Mouse (Mus musculus): ENCODE measurements around the gene Gm19345. TPM values are rescaled to one million over a fixed set of nuclear protein-coding genes. Genes with fewer than 3 reads are reported as not detected.
A peak's percentile ranks its signal among the peaks of the same experiment; 100 is the strongest.

Gene Gm19345
- polyA plus RNA-seq, 1 experiment from 2014 or later = 0.28 TPM

- no peaks in the 10 kb centered on the region for H3K9me3 ChIP-seq
- ATAC-seq (ENCODE audit: insufficient number of reproducible peaks, insufficient read depth, low FRiP score, low TSS enrichment, low read depth) = no peak
- peaks cover 24% of the 10 kb centered on the region for H3K27me3 ChIP-seq
- peaks cover 6% of the 10 kb centered on the region; the same call in 1 of the 2 replicates for H3K4me1 ChIP-seq
- no peak overlapping the region for H3K9ac ChIP-seq
- WGBS = 82% methylated on average over 5 of the region's 5 CpGs
- no peak overlapping the region for H3K4me2 ChIP-seq
- H3K4me3 ChIP-seq = no peak overlapping the region
- H3K27ac ChIP-seq = no peak overlapping the region
- H3K36me3 ChIP-seq = no peaks in the 10 kb centered on the region
Measured at GRCm38 (mm10) chr7:19855663-19856062, 3.9 kb downstream of the Gm19345 start.

- no peak for ATAC-seq (ENCODE audit: insufficient number of reproducible peaks, insufficient read depth, low FRiP score, low TSS enrichment, low read depth)
- Histone ChIP-seq H3K27ac (no peak overlapping the region), H3K4me3 (no peak overlapping the region), H3K9ac (no peak overlapping the region), H3K36me3 (no peaks in the 10 kb centered on the region), H3K4me1 (peaks cover 6% of the 10 kb centered on the region; the same call in 1 of the 2 replicates), H3K27me3 (peaks cover 20% of the 10 kb centered on the region), H3K4me2 (no peak overlapping the region), H3K9me3 (no peaks in the 10 kb centered on the region)
- WGBS = 83% methylated on average over 6 of the region's 6 CpGs
Measured at GRCm38 (mm10) chr7:19856283-19856682, 4.5 kb downstream of the Gm19345 start.

GRCm38 (mm10) chr7:19859740-19860139 lies 7.9 kb downstream of the Gm19345 start:
- no peak overlapping the region for H3K4me2 ChIP-seq
- ATAC-seq (ENCODE audit: insufficient number of reproducible peaks, insufficient read depth, low FRiP score, low TSS enrichment, low read depth) = no peak
- H3K27me3 ChIP-seq = no peaks in the 10 kb centered on the region
- H3K4me1 ChIP-seq = no peaks in the 10 kb centered on the region
- H3K9me3 ChIP-seq = no peaks in the 10 kb centered on the region
- H3K36me3 ChIP-seq = no peaks in the 10 kb centered on the region
- no peak overlapping the region for H3K27ac ChIP-seq
- no peak overlapping the region for H3K4me3 ChIP-seq
- H3K9ac ChIP-seq = no peak overlapping the region
- 77% methylated on average over 10 of the region's 10 CpGs for WGBS

GRCm38 (mm10) chr7:19861199-19861598 lies 9.4 kb downstream of the Gm19345 start, which contains the start of gene Ceacam16:
TSS of gene Ceacam16 (minus strand) at chr7:19861299.
- H3K4me1 ChIP-seq = no peaks in the 10 kb centered on the region
- H3K36me3 ChIP-seq = no peaks in the 10 kb centered on the region
- H3K4me2 ChIP-seq = no peak within 1 kb of the TSS
- no peak within 1 kb of the TSS for H3K9ac ChIP-seq
- 78% methylated on average over 9 of the region's 9 CpGs for WGBS
- ATAC-seq (ENCODE audit: insufficient number of reproducible peaks, insufficient read depth, low FRiP score, low TSS enrichment, low read depth) = no peak
- H3K9me3 ChIP-seq = no peaks in the 10 kb centered on the region
- no peak within 1 kb of the TSS for H3K27ac ChIP-seq
- H3K27me3 ChIP-seq = no peaks in the 10 kb centered on the region
- H3K4me3 ChIP-seq = no peak within 1 kb of the TSS

GRCm38 (mm10) chr7:19864241-19864640 lies 12.4 kb downstream of the Gm19345 start:
- 38% methylated on average over 2 of the region's 2 CpGs for WGBS
- no peaks in the 10 kb centered on the region for H3K4me1 ChIP-seq
- no peaks in the 10 kb centered on the region for H3K36me3 ChIP-seq
- no peaks in the 10 kb centered on the region for H3K27me3 ChIP-seq
- no peak overlapping the region for H3K9ac ChIP-seq
- no peak overlapping the region for H3K4me3 ChIP-seq
- no peaks in the 10 kb centered on the region for H3K9me3 ChIP-seq
- H3K4me2 ChIP-seq = no peak overlapping the region
- no peak overlapping the region for H3K27ac ChIP-seq
- no peak for ATAC-seq (ENCODE audit: insufficient number of reproducible peaks, insufficient read depth, low FRiP score, low TSS enrichment, low read depth)

GRCm38 (mm10) chr7:19865246-19866036 lies 13.6 kb downstream of the Gm19345 start:
- no peak overlapping the region for H3K4me3 ChIP-seq
- H3K4me2 ChIP-seq = no peak overlapping the region
- no peak overlapping the region for H3K27ac ChIP-seq
- no peak overlapping the region for H3K9ac ChIP-seq
- no peaks in the 10 kb centered on the region for H3K27me3 ChIP-seq
- no peaks in the 10 kb centered on the region for H3K36me3 ChIP-seq
- no peak for ATAC-seq (ENCODE audit: insufficient number of reproducible peaks, insufficient read depth, low FRiP score, low TSS enrichment, low read depth)
- no peaks in the 10 kb centered on the region for H3K9me3 ChIP-seq
- WGBS = 78% methylated on average over 8 of the region's 8 CpGs
- H3K4me1 ChIP-seq = no peaks in the 10 kb centered on the region

- Histone ChIP-seq H3K4me1 (no peaks in the 10 kb centered on the region), H3K27ac (no peak overlapping the region), H3K4me2 (no peak overlapping the region), H3K9ac (no peak overlapping the region), H3K9me3 (no peaks in the 10 kb centered on the region), H3K4me3 (no peak overlapping the region), H3K36me3 (no peaks in the 10 kb centered on the region), H3K27me3 (no peaks in the 10 kb centered on the region)
- ATAC-seq (ENCODE audit: insufficient number of reproducible peaks, insufficient read depth, low FRiP score, low TSS enrichment, low read depth) = no peak
- 89% methylated on average over 6 of the region's 6 CpGs for whole genome bisulfite sequencing
Measured at GRCm38 (mm10) chr7:19866490-19866889, 14.7 kb downstream of the Gm19345 start.

- no peak for ATAC-seq (ENCODE audit: insufficient number of reproducible peaks, insufficient read depth, low FRiP score, low TSS enrichment, low read depth)
- H3K27me3 ChIP-seq = no peaks in the 10 kb centered on the region
- H3K9me3 ChIP-seq = no peaks in the 10 kb centered on the region
- H3K36me3 ChIP-seq = no peaks in the 10 kb centered on the region
- no peak overlapping the region for H3K9ac ChIP-seq
- no peak overlapping the region for H3K4me2 ChIP-seq
- H3K4me3 ChIP-seq = no peak overlapping the region
- 87% methylated on average over 16 of the region's 16 CpGs for WGBS
- no peaks in the 10 kb centered on the region for H3K4me1 ChIP-seq
- no peak overlapping the region for H3K27ac ChIP-seq
Measured at GRCm38 (mm10) chr7:19867751-19868399, 16.1 kb downstream of the Gm19345 start.

- Histone ChIP-seq H3K4me2 (no peak overlapping the region), H3K36me3 (no peaks in the 10 kb centered on the region), H3K4me1 (no peaks in the 10 kb centered on the region), H3K4me3 (no peak overlapping the region), H3K27ac (no peak overlapping the region), H3K9ac (0 out of 2 replicates have a peak overlapping the region, but pooled peaks have one; percentile 37), H3K9me3 (no peaks in the 10 kb centered on the region), H3K27me3 (no peaks in the 10 kb centered on the region)
- ATAC-seq (ENCODE audit: insufficient number of reproducible peaks, insufficient read depth, low FRiP score, low TSS enrichment, low read depth) = no peak
- WGBS = 49% methylated on average over 10 of the region's 10 CpGs
Measured at GRCm38 (mm10) chr7:19871137-19871621, 19.4 kb downstream of the Gm19345 start.

- Histone ChIP-seq H3K27me3 (no peaks in the 10 kb centered on the region), H3K4me2 (no peak overlapping the region), H3K27ac (no peak overlapping the region), H3K9me3 (no peaks in the 10 kb centered on the region), H3K4me1 (no peaks in the 10 kb centered on the region), H3K9ac (no peak overlapping the region), H3K36me3 (no peaks in the 10 kb centered on the region), H3K4me3 (no peak overlapping the region)
- ATAC-seq (ENCODE audit: insufficient number of reproducible peaks, insufficient read depth, low FRiP score, low TSS enrichment, low read depth) = no peak
- WGBS = 46% methylated on average over 5 of the region's 5 CpGs
Measured at GRCm38 (mm10) chr7:19871943-19872601, 20.3 kb downstream of the Gm19345 start.

GRCm38 (mm10) chr7:19875948-19876682 lies 24.3 kb downstream of the Gm19345 start:
- H3K9ac ChIP-seq = no peak overlapping the region
- WGBS = 50% methylated on average over 13 of the region's 13 CpGs

More at GRCm38 (mm10) chr7:19875948-19876682, 24.3 kb downstream of the Gm19345 start:
- Histone ChIP-seq H3K4me1 (no peaks in the 10 kb centered on the region), H3K4me2 (no peak overlapping the region), H3K27me3 (no peaks in the 10 kb centered on the region), H3K4me3 (no peak overlapping the region), H3K36me3 (no peaks in the 10 kb centered on the region), H3K9me3 (no peaks in the 10 kb centered on the region), H3K27ac (no peak overlapping the region)
- no peak for ATAC-seq (ENCODE audit: insufficient number of reproducible peaks, insufficient read depth, low FRiP score, low TSS enrichment, low read depth)
